Mouse (Mus musculus) intestine, embryonic 15.5 days (tissue): ENCODE measurements around the gene 4930444G20Rik. TPM values are rescaled to one million over a fixed set of nuclear protein-coding genes. Genes with fewer than 3 reads are reported as not detected.

Experiments
- ATAC-seq: fragments of 200-750 bp; cut with Nextera tagmentation; 2 replicates; pipeline ENCODE4 v1.8.0; 2017; ENCODE audit warnings: moderate TSS enrichment, moderate library complexity
- H3K27ac ChIP-seq: fragments of 300-500 bp; sonication (generic); 2 replicates; pipeline ENCODE4 v1.5.1; 2015; ENCODE audit warnings: mild to moderate bottlenecking, inconsistent platforms
- H3K27me3 ChIP-seq: fragments of 300-500 bp; sonication (generic); replicated peaks from 2 replicates; pipeline ENCODE4 v1.6.1; 2015; ENCODE audit warnings: inconsistent platforms
- H3K36me3 ChIP-seq: fragments of 300-500 bp; sonication (generic); 2 replicates; pipeline ENCODE4 v1.6.1; 2015; ENCODE audit warnings: inconsistent platforms
- H3K4me1 ChIP-seq: fragments of 300-500 bp; sonication (generic); replicated peaks from 2 replicates; pipeline ENCODE4 v1.6.1; 2015; ENCODE audit warnings: inconsistent platforms
- H3K4me2 ChIP-seq: fragments of 300-500 bp; sonication (generic); replicated peaks from 2 replicates; pipeline ENCODE4 v1.6.1; 2015; ENCODE audit warnings: mild to moderate bottlenecking, inconsistent platforms
- H3K4me3 ChIP-seq: fragments of 300-500 bp; sonication (generic); replicated peaks from 2 replicates; pipeline ENCODE4 v1.5.1; 2015; ENCODE audit warnings: inconsistent platforms
- H3K9ac ChIP-seq: fragments of 300-500 bp; sonication (generic); 2 replicates; pipeline ENCODE4 v1.6.1; 2015; ENCODE audit warnings: inconsistent platforms
- H3K9me3 ChIP-seq: fragments of 300-500 bp; sonication (generic); 2 replicates; pipeline ENCODE4 v1.6.1; 2016; ENCODE audit warnings: inconsistent platforms
- WGBS: fragments of 180-500 bp; shearing (Covaris S2); methylation state at CpG from one replicate; pipeline ENCODE4 v1.1.7; 2015; 5-methylcytosine and 5-hydroxymethylcytosine counted together
- polyA plus RNA-seq: library from polyadenylated mRNA; unstranded; fragments of >200 nt; fragmentation: Nextera tagmentation; extraction: Ambion mirVana; gene quantifications from 2 replicates; pipeline ENCODE4 v1.2.1, GENCODE M21; 2015

4930444G20Rik gene
- polyA plus RNA-seq, 1 experiment from 2014 or later = not detected

GRCm38 (mm10) chr10:22017469-22018159 lies 50.3 kb downstream of the 4930444G20Rik start:
- no peaks in the 10 kb centered on the region for H3K9me3 ChIP-seq
- no peak overlapping the region for H3K27ac ChIP-seq
- no peak overlapping the region for H3K9ac ChIP-seq
- no peak for ATAC-seq
- WGBS = 59% methylated on average over 16 of the region's 16 CpGs
- no peaks in the 10 kb centered on the region for H3K36me3 ChIP-seq
- H3K27me3 ChIP-seq = no peaks in the 10 kb centered on the region
- H3K4me3 ChIP-seq = no peak overlapping the region
- no peaks in the 10 kb centered on the region for H3K4me1 ChIP-seq
- no peak overlapping the region for H3K4me2 ChIP-seq

Other genes starting within 250 kb of the 4930444G20Rik start
- 30.6 and 36.7 TPM in 2 replicates for gene Sgk1, start 185.9 kb downstream of the 4930444G20Rik start, polyA plus RNA-seq
- gene E030030I06Rik, start 81.2 kb upstream of the 4930444G20Rik start, polyA plus RNA-seq = 26.7 and 31.2 TPM in 2 replicates
- gene Raet1e, start 90.5 kb upstream of the 4930444G20Rik start, polyA plus RNA-seq = 4.0 and 5.7 TPM in 2 replicates
- gene H60b, start 90.5 kb upstream of the 4930444G20Rik start, polyA plus RNA-seq = 0.47 and 0.53 TPM in 2 replicates